9 mouse cellular contexts compared by ENCODE assay signal in the genomic region with DNA sequence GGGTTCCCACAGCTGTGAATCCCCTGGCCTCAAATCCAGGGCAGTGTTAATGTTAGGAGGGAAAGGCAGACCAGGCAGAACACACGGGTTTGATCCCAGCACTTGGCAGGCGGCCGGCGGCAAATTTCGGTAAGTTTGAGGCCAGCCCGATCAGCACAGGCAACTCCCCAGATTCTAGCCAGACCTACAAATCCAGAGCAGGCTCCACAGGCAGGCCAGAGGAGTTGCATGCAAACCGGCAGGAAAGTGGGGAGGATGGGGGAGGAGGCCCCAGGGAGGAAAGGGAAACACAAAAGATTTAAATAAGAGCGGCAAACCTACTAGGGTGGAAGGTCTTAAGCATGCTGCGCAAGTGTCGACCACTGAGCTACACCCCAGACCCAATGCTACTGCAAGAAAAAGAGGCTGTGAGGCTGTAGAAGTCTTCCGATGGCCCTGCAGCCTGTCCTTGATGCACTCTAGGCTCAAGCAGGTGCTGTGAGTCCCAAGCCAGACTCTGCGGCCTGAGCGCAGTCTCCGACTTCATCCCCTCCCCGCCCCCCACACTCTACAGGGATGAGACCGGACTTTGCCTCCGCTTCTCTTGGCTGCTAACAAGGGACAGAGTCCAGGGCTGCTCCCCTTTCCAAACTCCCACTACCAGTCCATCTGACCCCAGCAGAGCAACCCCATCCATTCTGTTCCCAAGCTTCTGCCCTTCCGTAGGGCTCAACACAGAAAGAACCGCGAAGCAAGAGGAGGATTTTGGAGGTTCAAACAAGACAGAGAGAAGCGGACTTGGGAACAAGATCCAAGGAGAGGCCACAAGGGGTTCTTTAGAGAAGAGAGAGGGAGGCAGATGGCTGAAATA. TPM values are rescaled to one million over a fixed set of nuclear protein-coding genes. Genes with fewer than 3 reads are reported as not detected.
DNase-seq lines count a peak whose midpoint lies in the region; ATAC-seq lines count a peak whose summit lies in the region.
"Had no signal": no experiment of that assay in that cellular context is flagged by ENCODE, and none has a peak within 500 bp of the region (broad histone marks: within the 10 kb centered on the region; RNA-seq: fewer than 3 reads in every experiment).

No protein-coding gene starts in this region.

- H3K9me3 ChIP-seq in hindbrain, embryonic 11.5 days (ENCODE audit: control insufficient read depth, low read length) = no peaks in the 10 kb centered on the region
- H3K9me3 ChIP-seq in hindbrain, embryonic 16.5 days (ENCODE audit: control insufficient read depth, low read length) = peaks cover 5% of the 10 kb centered on the region; the same call in 1 of the 2 replicates
- H3K9me3 ChIP-seq in embryonic facial prominence, embryonic 14.5 days (ENCODE audit: control insufficient read depth, low read length) = peaks cover 9% of the 10 kb centered on the region; the same call in 1 of the 2 replicates

- peak; percentile 45 for DNase-seq in hindbrain, embryonic 11.5 days (ENCODE audit: low spot score)
- DNase-seq in embryonic facial prominence, embryonic 14.5 days (ENCODE audit: low spot score) = no peak
- peak; percentile 89 to 94 for DNase-seq in kidney, postnatal 25 days
- peak; percentile 39 for DNase-seq in retina, embryonic 14.5 days (ENCODE audit: low spot score)
- no peak for DNase-seq in lung, postnatal 10 days
- DNase-seq in frontal cortex, postnatal 36 days (ENCODE audit: low spot score in 2 of 2) = no peak
- DNase-seq: cerebellum, adult 8-10 months had no signal

- H3K36me3 ChIP-seq in hindbrain, embryonic 11.5 days (ENCODE audit: control insufficient read depth, insufficient read depth, low read length) = no peaks in the 10 kb centered on the region
- H3K36me3 ChIP-seq in hindbrain, embryonic 16.5 days (ENCODE audit: control insufficient read depth, insufficient read depth, low read length) = no peaks in the 10 kb centered on the region
- no peaks in the 10 kb centered on the region for H3K36me3 ChIP-seq in embryonic facial prominence, embryonic 14.5 days (ENCODE audit: control insufficient read depth, insufficient read depth, low read length)

- WGBS in hindbrain, embryonic 11.5 days = 6% methylated on average over 21 of the region's 21 CpGs
- WGBS in hindbrain, embryonic 16.5 days = 11% methylated on average over 21 of the region's 21 CpGs
- WGBS in embryonic facial prominence, embryonic 14.5 days = 13% methylated on average over 21 of the region's 21 CpGs

- H3K4me3 ChIP-seq in hindbrain, embryonic 11.5 days (ENCODE audit: low read depth, low read length) = 0 out of 2 replicates have a peak overlapping the region, but pooled peaks have one; percentile 4
- H3K4me3 ChIP-seq in hindbrain, embryonic 16.5 days (ENCODE audit: low read length) = no peak overlapping the region
- H3K4me3 ChIP-seq in embryonic facial prominence, embryonic 14.5 days (ENCODE audit: low read depth, low read length) = no peak overlapping the region

- H3K4me1 ChIP-seq in hindbrain, embryonic 11.5 days (replicated peaks; ENCODE audit: control insufficient read depth, insufficient read depth, low read length) = 0 out of 2 replicates have a peak, but pooled peaks cover 2% of the 10 kb centered on the region
- no peaks in the 10 kb centered on the region for H3K4me1 ChIP-seq in hindbrain, embryonic 16.5 days (ENCODE audit: control insufficient read depth, insufficient read depth, low read depth, low read length)
- peaks cover 4% of the 10 kb centered on the region; the same call in 1 of the 2 replicates for H3K4me1 ChIP-seq in embryonic facial prominence, embryonic 14.5 days (ENCODE audit: control insufficient read depth, insufficient read depth, low read length)

- ATAC-seq in hindbrain, embryonic 11.5 days (ENCODE audit: low FRiP score) = no peak
- no peak for ATAC-seq in hindbrain, embryonic 16.5 days
- ATAC-seq in embryonic facial prominence, embryonic 14.5 days (ENCODE audit: low read depth) = no peak
- ATAC-seq: Patski had no signal

- 0 out of 2 replicates have a peak overlapping the region, but pooled peaks have one; percentile 2 for H3K9ac ChIP-seq in hindbrain, embryonic 11.5 days (ENCODE audit: low read depth, low read length)
- no peak overlapping the region for H3K9ac ChIP-seq in hindbrain, embryonic 16.5 days (ENCODE audit: low read depth, low read length)
- H3K9ac ChIP-seq in embryonic facial prominence, embryonic 14.5 days (ENCODE audit: low read depth, low read length) = peak overlapping the region; percentile 35

- no peak overlapping the region for H3K27ac ChIP-seq in hindbrain, embryonic 11.5 days (ENCODE audit: low read depth, low read length)
- H3K27ac ChIP-seq in hindbrain, embryonic 16.5 days (ENCODE audit: low read depth, low read length) = no peak overlapping the region
- no peak overlapping the region for H3K27ac ChIP-seq in embryonic facial prominence, embryonic 14.5 days (replicated peaks; ENCODE audit: low read depth, low read length)

- H3K4me2 ChIP-seq in hindbrain, embryonic 11.5 days (replicated peaks; ENCODE audit: low read depth, low read length) = peak overlapping the region; percentile 24
- H3K4me2 ChIP-seq in hindbrain, embryonic 16.5 days (ENCODE audit: low read length) = no peak overlapping the region
- H3K4me2 ChIP-seq in embryonic facial prominence, embryonic 14.5 days (ENCODE audit: low read depth, low read length) = peak overlapping the region; percentile 5; the same call in 1 of the 2 replicates

- H3K27me3 ChIP-seq in hindbrain, embryonic 11.5 days (ENCODE audit: control insufficient read depth, insufficient read depth, low read length) = peaks cover 13% of the 10 kb centered on the region
- H3K27me3 ChIP-seq in hindbrain, embryonic 16.5 days (replicated peaks; ENCODE audit: control insufficient read depth, insufficient read depth, low read length) = peaks cover 7% of the 10 kb centered on the region; the same call in 1 of the 2 replicates
- H3K27me3 ChIP-seq in embryonic facial prominence, embryonic 14.5 days (replicated peaks; ENCODE audit: control insufficient read depth, insufficient read depth, low read length) = peaks cover 21% of the 10 kb centered on the region
- H3K27me3 ChIP-seq: Patski had no signal

RNA-seq across cellular contexts. Expression of gene Qprt, which starts 0.7 kb away (rescaled TPM):
- 1.7 and 2.0 TPM in 2 replicates for polyA plus RNA-seq in hindbrain, embryonic 11.5 days (2014; fragmentation: Nextera tagmentation; extraction: Ambion mirVana)
- 1.1 TPM in 2 replicates for polyA plus RNA-seq in hindbrain, embryonic 16.5 days (2015; fragmentation: Nextera tagmentation; extraction: Ambion mirVana)
- polyA plus RNA-seq in embryonic facial prominence, embryonic 14.5 days (2014; fragmentation: Nextera tagmentation; extraction: Ambion mirVana) = 4.8 and 6.8 TPM in 2 replicates
- polyA plus RNA-seq: Patski had no signal

RNA-seq across cellular contexts. Expression of gene Spn, which starts 16.3 kb away (rescaled TPM):
- 0.07 and 0.08 TPM in 2 replicates for polyA plus RNA-seq in hindbrain, embryonic 11.5 days (2014; fragmentation: Nextera tagmentation; extraction: Ambion mirVana)
- 0.07 TPM in 1 of 2 replicates, not detected in the other for polyA plus RNA-seq in hindbrain, embryonic 16.5 days (2015; fragmentation: Nextera tagmentation; extraction: Ambion mirVana)
- 0.32 and 0.34 TPM in 2 replicates for polyA plus RNA-seq in embryonic facial prominence, embryonic 14.5 days (2014; fragmentation: Nextera tagmentation; extraction: Ambion mirVana)

RNA-seq across cellular contexts. Expression of gene AI467606, which starts 30.1 kb away (rescaled TPM):
- 1.0 and 1.3 TPM in 2 replicates for polyA plus RNA-seq in hindbrain, embryonic 11.5 days (2014; fragmentation: Nextera tagmentation; extraction: Ambion mirVana)
- polyA plus RNA-seq in hindbrain, embryonic 16.5 days (2015; fragmentation: Nextera tagmentation; extraction: Ambion mirVana) = 2.2 and 2.4 TPM in 2 replicates
- 3.8 and 4.5 TPM in 2 replicates for polyA plus RNA-seq in embryonic facial prominence, embryonic 14.5 days (2014; fragmentation: Nextera tagmentation; extraction: Ambion mirVana)

RNA-seq across cellular contexts. Expression of gene Zg16, which starts 34.2 kb away (rescaled TPM):
- polyA plus RNA-seq in hindbrain, embryonic 11.5 days (2014; fragmentation: Nextera tagmentation; extraction: Ambion mirVana) = not detected in 2 replicates
- not detected in 2 replicates for polyA plus RNA-seq in hindbrain, embryonic 16.5 days (2015; fragmentation: Nextera tagmentation; extraction: Ambion mirVana)
- not detected in 2 replicates for polyA plus RNA-seq in embryonic facial prominence, embryonic 14.5 days (2014; fragmentation: Nextera tagmentation; extraction: Ambion mirVana)
- polyA plus RNA-seq: Patski had no signal

Comparison
In these comparisons a context has a peak if more than half of its experiments do, and no peak if none do; other contexts are left out.
1. DNase-seq: peak in hindbrain, embryonic 11.5 days (single experiment), kidney, postnatal 25 days (2 of 2) and retina, embryonic 14.5 days (single experiment); none in embryonic facial prominence, embryonic 14.5 days (single experiment), lung, postnatal 10 days (single experiment) and frontal cortex, postnatal 36 days (0 of 2).